Mouse (Mus musculus) olfactory bulb, adult 2 months (tissue): ENCODE data around the gene Dtd2.

Source experiments
- CTCF ChIP-seq: fragments of 200-500 bp; IDR thresholded peaks from 2 replicates; pipeline ENCODE4 v1.5.1; 2012; ENCODE audit warnings: low read depth, mild to moderate bottlenecking, low read length, moderate library complexity; ENCODE audit not compliant: insufficient read depth
- POLR2A ChIP-seq: fragments of 200-500 bp; IDR thresholded peaks from 2 replicates; pipeline ENCODE4 v1.6.1; 2012; ENCODE audit warnings: mild to moderate bottlenecking, low read depth, low read length, moderate library complexity; ENCODE audit not compliant: insufficient read depth

DNA sequence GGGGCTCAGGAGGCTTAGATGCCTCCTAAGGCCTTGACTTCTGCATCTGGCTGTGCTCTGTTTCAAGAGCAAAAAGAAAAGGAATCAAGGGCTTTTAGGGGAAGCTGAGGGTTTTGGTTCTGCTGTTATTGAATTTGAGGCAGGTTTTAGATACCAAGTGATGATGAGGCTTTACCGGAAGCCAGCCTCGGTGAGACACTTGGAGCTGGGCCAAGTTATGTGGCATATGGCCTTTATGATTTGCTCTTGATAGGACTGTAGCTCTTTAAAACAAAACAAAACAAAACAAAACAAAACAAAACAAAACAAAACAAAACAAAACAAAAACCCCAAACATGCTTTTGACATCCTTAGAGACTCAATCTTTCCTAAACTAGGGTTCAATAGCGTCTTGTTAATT lies 28.7 kb upstream of the Dtd2 start:
- TF ChIP-seq CTCF (no peak), POLR2A (no peak)
